Mouse (Mus musculus) cerebellum, adult 11 months (tissue): Measurements from ENCODE around the gene Iscu.
A peak's percentile ranks its signal among the peaks of the same experiment; 100 is the strongest.
"Not testable (repeated sequence)": the region's sequence is repeated elsewhere in the genome, so short reads cannot be mapped to it uniquely, and the experiment has no call there.

Source experiments
- DNase-seq: peaks from one replicate; pipeline ENCODE4 v3.0.0; 2022

Iscu gene

DNA sequence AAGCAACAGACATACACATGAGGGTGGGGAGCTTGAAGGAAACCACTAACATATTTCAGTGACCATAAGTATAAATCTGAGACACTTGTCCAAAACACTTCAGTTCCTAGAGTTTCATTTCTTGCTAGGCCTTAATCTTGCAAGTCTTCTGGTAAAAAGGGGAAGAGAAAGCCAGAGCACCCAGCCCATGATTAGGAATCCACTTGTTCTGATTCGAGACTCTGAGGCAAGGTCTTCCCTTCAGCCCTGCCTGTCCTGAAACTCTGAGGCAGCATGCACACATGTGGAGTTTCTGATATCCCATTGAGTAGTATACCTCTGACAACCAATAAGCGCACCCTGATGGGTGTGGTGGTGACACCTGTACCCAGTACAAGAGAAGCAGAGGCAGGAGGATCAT, 11.0 kb upstream of the Iscu start:
- DNase-seq = no peak

- DNase-seq = no peak
Measured at GRCm38 (mm10) chr5:113764426-113764825, 8.1 kb upstream of the Iscu start.

DNA sequence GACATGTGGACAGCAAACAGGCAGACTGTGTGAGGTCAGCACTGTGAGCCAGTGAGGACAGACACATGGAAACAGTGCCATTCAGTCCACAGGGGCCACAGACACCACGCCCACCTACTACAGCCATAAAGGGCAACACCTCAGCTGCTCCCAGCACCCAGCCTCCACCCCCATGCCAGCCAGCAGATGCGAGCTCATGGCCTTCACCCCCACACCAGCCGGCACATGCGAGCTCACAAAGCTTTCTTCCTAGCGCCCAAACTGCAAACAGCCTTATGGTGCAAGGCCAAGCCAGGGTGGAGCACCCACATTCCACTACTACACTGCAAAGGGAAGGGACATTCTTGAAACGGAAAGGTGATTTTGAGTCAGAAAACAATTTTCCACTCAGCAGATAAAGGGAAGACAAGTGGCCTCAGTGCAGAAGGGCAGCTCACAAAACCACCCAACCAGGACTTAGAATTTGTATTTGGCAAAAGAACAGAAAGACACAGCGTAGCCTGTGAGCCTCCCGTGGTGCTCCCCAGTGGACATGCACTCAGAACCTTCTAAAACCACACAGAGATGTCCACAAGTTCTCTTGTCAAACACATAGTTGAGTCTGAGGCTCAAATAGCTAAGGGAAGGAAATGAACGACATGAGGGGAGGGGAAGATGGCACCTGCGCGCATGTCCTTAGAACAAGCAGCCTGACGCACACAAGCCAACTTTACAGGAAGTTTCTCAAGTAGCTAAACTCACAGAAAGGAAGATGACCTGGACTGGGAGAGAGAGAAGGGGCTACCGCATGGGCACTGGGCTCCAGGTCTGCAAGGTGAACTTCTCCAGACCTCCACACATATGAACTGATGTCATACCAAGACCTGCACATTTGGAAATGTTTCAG, 6.7 kb upstream of the Iscu start:
- no peak for DNase-seq

DNA sequence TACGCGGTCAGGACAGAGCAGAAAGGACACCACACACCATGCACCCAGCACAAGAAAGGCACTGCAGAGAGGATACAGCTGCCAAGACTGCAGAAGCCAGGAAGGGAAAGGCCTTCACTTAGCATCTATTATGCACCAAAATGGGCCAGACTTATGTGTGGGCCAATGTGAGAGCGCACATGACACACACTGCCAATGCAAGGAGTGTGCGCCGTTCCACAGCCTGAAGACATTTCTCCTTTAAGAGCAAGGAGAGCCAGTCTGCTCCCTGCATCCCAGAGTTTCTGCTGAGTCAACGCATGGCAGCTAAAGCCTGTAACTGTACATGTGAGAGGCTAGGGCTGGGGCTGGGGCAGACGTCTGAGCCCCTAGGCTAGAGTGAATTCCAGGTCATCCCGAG, 3.7 kb upstream of the Iscu start:
- no peak for DNase-seq

- peak; percentile 86 for DNase-seq
Measured at GRCm38 (mm10) chr5:113771213-113772162, 1.1 kb upstream of the Iscu start.

DNA sequence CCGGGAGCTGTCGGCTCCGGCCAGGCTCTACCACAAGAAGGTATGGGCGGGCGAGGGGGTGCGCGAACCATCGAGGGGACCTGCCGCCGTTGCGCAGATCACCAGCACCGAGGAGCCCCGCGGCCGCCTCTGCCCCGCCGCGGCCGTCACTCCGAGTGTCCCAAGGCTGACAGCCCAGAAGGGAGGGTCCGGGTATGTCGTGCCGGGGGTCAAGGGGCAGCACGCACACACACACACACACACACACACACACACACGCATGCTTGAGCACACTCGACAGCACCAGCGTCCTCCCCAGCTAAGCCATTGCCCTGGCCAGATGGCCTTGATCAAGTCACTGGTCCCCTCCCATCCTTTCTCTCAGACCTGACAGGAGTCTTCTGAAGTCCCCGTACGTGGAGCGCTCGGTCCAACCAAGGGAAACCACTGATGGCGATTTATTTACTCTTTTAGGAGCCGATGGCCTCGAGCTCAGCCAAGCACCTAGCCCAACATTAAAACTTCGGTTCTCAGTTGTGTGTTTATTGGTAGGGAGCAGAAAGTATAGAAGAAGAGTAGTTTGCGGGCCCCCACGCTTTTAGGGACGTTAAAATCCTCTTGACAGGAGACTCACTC, 464 bp downstream of the Iscu start:
- no peak for DNase-seq

GRCm38 (mm10) chr5:113773664-113774063, 1.1 kb downstream of the Iscu start:
- DNase-seq = peak; percentile 72

- no peak for DNase-seq
Measured at GRCm38 (mm10) chr5:113775585-113775984, 3.0 kb downstream of the Iscu start.

- DNase-seq = no peak
Measured at GRCm38 (mm10) chr5:113776128-113776895, 3.8 kb downstream of the Iscu start.

DNA sequence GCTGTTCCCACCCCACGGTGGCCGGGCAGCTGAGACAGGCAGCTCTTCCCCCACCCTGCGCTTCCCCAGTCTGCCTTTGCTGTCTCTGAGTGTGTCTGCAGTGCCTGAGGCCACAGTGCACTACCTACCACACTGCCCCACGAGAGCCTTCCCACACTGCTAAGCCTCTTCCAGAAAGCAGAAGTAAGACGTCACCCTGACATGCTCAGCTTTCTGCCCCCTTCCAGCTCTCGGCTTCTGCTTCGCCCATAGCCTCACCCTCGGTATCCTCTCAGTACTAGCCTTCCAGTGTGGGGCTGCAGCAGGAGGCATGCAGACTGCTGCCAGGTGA, 4.3 kb downstream of the Iscu start:
- no peak for DNase-seq

GRCm38 (mm10) chr5:113777728-113778127, 5.2 kb downstream of the Iscu start:
- not testable (repeated sequence) for DNase-seq

DNA sequence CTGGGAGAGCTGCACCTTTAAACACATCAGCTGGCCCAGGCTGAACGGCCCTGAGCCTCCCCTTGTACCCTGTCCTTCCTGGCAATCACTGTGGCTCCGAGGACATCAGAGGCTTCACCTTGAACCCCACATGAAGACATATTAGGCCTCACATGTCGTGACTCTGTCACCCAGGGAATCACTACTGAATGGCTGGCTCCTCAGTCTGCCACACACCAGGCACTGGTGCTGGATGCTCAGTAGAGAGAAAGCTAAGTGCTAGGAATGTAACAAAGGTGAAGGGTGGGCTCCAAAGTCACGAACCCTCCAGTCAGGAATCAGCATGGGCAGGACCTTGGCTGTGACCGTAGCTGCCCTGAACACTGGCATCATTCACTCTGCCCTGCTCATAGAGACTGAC, 7.0 kb downstream of the Iscu start:
- no peak for DNase-seq

DNA sequence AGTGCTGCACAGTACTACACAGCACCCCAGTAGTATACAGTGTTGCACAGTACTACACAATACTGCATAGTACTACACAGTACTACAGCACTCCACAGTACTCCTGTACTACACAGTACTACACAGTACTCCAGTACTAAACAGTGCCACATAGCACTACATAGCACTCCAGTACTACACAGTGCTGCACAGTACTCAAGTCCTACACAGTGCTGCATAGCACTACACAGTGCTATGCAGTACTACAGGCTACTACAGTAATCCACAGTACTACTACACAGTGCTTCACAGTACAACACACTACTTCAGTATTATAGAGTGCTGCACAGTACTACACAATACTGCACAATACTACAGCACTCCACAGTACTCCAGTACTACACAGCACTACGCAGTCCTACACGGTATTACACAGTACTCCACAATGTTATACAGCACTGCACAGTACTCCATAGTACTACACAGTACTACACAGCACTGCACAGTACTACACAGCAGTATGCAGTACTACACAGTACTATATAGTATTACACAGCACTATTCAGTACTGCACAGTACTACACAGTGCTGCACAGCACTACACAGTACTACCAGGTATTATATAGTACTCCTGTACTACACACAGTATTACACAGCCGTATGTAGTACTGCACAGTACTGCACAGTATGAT, 7.7 kb downstream of the Iscu start:
- DNase-seq = no peak

DNA sequence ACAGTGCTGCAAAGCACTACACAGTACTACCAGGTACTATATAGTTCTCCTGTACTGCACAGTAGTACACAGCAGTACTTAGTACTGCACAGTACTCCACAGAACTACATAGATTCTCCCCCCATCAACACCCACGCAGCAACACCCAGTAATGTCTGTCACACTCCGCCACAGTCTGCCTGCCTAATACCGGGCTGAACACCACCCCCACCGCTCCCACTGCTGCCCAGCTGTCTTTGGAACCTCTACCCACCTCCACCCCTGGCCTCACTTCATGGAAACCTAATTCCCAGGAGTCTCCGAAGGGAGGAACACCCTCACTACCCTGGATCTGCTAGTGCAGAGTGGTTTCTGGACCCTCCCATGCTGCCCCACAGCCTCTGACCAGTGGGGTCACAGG, 8.2 kb downstream of the Iscu start:
- no peak for DNase-seq

DNA sequence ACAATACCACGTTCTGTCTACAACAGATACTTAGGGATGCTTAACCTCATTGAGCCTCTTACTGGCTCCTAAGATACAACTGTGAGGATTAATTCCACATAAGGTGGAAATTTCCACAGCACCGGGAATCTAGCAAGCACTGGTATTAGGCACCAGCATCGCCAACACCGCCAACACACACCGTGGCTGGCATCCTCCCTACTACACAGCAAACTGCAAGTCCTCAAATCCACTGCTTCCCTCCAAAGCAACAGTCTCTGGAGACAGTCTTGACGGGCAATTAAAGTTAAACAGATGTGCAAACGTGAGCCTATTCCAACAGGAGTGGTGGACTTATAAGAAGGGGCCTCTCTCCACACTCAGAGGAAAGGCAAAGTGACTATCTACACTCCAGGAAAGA, 8.7 kb downstream of the Iscu start:
- DNase-seq = no peak

GRCm38 (mm10) chr5:113781875-113782274, 9.3 kb downstream of the Iscu start:
- DNase-seq = no peak

GRCm38 (mm10) chr5:113782624-113783023, 10.1 kb downstream of the Iscu start:
- DNase-seq = no peak

DNA sequence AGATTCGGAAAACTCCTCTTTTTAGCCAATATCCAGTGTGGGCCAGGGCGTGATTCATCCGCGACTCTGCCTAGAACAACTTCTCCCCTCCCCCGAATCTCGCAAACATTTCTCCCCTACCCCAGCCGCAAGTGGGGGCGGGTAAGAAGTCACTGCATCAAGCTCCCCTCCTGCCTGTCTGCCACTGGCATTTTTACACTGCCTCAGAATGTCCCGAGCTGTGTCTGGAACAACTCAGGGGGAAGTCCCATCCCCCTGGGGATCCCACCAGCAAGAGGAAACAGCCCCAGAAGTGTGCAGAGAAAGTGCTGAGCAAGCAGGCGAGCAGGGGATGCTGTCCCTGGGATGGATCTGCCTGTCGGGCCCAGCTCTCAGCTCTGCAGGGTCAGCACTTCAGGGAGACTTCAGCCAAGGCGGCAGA, 11.0 kb downstream of the Iscu start:
- DNase-seq = no peak

DNA sequence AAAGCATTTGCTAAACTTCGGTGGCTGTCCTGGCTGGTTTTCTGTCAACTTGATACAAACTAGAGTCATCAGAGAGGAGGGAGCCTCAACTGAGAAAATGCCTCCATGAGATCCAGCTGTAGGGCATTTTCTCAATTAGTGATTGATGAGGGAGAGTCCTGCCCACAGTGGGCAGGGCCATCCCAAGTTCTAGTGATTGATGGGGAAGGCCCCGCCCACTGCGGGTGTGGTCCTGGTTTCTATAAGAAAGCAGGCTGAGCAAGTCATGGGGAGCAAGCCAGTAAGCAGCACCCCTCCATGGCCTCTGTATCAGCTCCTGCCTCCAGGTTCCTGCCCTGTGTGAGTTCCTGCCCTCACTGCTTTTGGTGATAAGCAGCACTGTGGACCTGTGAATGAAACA, 11.6 kb downstream of the Iscu start:
- DNase-seq = not testable (repeated sequence)

GRCm38 (mm10) chr5:113786985-113787384, 14.4 kb downstream of the Iscu start:
- DNase-seq = no peak

GRCm38 (mm10) chr5:113788645-113789044, 16.1 kb downstream of the Iscu start:
- no peak for DNase-seq
